Mouse (Mus musculus) forelimb bud, embryonic 11.5 days (tissue): ENCODE data around the gene Dpy19l2.
"Not testable (repeated sequence)": the region's sequence is repeated elsewhere in the genome, so short reads cannot be mapped to it uniquely, and the experiment has no call there.

Experiments used
- DNase-seq: peaks from one replicate; pipeline ENCODE4 v3.0.0-alpha.2; 2012; ENCODE audit warnings: low read depth, low spot score

The Dpy19l2 gene

DNA sequence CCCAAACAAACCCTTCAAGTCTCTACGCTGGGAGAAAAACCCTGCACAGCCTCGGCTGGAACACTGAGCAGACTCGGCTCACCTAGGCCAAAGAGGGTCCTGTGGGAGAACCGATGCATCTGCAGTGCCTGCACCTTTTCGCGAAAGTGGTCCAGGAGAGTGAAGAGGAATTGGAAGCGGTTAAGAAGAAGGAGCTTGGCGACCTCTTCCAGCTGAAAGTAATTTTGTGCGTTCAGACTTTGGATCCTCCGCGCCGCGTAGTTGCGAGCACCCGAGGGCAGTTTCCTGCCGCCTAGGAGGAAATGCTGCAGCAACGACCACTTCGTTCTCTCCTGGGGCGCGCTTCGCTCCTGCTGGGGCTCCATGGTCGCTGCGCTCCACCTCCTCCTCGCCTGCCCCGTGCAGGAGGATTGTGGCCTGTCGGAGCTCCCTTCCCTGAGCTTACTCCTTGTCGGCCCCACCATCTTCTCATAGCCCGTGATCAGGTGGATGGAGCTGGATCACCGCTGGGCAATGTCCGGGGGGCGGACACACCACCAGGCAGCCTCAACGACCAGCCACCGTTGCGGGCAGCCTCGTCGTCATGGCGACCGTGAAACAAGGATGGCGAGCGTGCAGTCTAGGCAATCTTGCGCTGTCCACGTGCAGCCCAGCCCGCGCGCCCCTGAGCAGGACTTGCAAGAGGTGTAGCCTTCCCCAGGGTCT lies at the start of gene Dpy19l2:
TSS of gene Dpy19l2 (minus strand) at position 594 of the 705 bp plus-strand sequence.
- DNase-seq, result peak; percentile 68

DNA sequence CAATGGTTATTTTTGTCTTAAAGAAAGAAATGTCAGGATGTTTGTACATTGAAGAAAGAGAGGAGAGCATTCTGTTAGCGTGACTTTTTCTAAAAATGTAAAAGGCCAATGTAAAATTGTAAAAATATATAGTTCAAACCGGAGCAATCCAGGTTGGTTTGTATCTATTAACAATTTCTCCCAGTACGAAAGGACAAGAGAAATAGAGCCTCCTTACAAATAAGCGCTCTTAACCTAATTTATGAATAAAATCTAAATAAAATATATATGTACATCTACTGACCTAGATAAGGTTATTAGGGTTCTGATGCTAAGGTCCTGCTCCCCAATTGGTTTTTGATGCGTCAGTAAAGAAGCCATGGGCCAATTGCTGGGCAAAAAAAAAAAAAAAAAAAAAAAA lies 48.9 kb upstream of the Dpy19l2 start:
- DNase-seq, result no peak

DNA sequence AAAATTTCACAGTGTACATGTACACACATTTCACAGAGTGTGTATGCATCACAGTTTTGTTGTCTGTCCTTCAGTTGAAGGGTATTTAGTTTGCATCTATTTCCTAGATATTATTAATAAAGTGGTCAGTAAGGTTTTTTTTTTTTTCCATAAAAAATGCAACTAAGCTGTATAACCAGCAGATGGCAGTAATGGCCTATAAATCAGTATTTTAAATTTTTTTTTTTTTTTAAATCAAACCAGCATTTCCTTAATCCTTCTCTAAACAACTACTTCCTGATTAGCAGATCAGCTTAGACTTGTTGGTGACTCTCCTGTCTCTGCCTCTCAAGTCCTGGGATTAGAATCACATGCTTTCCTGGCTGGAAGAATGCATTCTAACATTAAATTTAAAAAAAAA lies 5.2 kb upstream of the Dpy19l2 start:
- no peak for DNase-seq

DNA sequence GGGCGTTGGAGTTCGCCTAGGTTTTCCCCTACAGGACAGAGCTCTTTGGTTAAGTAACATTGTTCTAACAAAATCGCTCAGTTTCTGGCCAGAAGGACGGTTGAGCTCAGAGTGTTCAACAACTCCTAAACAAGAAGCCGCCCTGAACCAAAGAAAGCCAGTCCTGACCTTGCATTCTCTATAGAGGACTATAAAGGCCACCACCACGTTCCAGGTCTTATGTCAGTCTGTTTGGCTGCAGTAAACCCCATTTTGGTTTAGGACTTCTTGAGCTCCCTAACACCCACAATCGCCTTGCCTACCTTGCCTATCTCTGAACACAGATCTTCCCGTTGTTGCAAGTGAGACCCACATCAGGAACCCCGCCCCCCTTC lies 299 bp upstream of the Dpy19l2 start:
- no peak for DNase-seq

DNA sequence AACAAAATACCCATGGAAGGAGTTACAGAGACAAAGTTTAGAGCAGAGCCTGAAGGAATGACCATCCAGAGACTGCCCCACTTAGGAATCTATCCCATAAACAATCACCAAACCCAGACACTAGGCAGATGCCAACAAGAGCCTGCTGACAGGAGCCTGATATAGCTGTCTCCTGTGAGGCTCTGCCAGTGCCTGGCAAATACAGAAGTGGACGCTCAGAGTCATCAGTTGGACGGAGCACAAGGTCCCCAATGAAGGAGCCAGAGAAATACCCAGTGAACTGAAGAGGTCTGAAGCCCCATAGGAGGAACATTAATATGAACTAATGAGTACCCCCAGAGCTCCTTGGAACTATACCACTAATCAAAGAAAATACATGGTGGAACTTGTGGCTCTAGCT lies 58.8 kb downstream of the Dpy19l2 start:
- not testable (repeated sequence) for DNase-seq

DNA sequence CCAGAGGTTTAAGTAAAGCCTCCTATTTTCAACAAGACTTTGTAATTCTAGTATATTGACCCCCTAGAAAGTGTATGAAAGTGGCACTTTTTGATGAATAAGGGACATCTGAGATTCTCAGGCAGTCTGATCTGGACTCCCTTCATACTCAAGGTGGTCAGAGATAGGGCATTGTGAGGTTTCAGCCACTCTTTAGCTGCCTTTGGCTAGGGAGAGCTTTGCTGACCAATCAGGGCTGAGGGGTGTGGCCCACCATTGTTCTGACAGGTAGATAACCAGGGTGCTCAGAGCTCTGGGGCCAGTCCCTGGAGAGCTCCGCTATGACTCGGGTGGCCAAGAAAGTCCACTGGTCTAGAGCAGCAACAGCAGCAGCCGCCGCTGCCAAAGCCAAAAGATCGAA lies 71.2 kb downstream of the Dpy19l2 start, which contains the start of gene Cypt4:
TSS of gene Cypt4 (plus strand) at position 301 of the 400 bp plus-strand sequence.
- no peak for DNase-seq

DNA sequence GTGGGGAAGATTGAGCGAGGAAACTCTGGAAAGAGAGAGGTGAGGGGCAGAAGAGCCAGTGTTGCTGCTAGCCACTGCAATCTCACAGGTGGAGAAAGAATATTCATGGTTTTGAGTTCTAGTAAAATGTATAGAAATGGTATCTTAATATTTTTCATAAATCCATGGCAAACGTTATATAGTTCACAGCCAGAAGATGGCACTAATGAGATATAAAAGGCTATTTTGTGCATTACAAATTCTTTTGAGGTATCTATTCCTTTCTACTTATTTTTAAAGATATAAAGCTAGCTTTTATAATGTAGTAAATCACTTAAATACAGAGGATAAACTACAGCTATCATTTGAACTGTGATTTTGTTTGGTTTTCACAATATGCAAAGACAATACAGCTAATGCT lies 157.9 kb downstream of the Dpy19l2 start:
- no peak for DNase-seq

DNA sequence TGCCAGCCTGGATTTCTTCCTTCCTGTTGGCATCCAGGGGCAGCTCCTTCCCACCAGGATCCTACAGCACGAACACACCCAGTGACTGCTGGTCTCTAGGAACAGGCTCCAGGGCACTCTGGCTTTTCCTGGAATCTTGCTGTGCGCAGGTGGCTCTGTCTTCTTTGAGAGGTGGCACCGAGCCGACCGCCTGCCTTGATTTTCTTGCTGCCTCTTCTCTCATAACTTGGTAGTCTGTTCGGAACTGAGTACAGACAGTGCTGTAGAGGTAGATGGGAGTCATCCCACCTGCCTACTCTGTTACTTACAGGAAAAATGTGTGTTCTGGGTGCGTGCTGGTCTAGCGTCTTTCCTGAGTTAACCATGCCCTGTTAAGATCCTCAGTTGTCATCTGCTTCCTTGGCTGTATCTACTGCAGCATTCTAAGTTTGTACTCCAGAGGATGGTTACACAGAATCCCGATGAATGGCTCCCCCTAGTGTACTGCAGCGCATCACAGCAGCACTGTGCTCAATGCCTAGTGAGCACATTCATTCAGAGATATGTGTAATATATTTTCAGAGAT lies 179.4 kb downstream of the Dpy19l2 start:
- peak; percentile 31 for DNase-seq

DNA sequence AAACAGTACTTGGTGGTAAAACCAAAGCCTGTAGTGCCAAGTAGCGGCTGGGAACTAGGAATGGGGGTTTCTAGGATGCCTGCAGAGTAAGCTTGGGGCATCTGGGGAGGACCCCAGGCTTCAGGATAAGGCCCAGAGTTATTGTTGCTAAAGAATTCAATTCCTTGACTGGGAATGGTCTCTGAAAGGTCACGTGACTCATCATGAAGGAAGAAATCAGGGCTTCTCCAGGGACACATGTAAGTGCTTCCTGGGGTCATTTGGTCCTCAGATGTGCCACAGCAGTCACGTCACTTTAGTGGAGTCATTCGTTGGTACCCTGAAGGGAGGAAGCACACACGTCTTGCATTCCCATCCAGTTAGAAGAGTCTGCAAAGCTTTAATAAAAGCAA lies 182.0 kb downstream of the Dpy19l2 start:
- no peak for DNase-seq

DNA sequence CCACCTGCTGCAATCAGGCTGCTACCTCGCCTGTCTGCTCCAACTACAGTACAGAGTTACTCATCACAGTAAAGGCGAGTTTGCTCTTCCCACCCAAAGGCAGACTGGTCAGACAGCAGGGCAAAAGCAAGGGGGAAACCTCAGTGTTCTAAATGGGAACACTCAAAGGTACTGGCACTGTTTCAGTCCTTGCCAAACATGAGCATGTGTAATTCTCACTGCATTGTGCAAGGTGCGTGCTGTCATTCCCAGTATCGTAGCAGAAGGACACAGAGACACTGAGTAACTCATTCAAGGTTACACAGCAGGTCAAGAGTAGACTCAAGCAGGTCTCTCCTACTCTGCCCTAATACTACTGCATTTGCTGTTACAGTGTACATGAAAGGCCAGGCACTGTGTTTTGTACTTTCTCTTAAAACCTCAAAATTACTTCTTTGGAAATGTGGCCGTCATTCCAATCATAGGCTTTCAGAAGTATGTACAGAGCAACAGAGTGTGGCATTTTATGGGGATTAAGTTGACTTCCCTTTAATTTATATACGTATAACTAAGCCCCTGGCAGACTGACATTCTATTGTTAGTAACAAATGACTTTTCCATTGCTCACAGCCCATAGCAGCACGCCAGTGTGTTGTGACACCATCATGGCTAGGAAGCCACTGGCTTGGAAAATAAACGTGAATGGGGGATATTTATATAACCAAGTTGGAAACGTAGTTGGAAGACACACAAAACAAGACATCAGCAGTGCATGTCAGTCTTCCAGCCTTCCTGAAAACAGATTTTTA lies 182.6 kb downstream of the Dpy19l2 start:
- no peak for DNase-seq

DNA sequence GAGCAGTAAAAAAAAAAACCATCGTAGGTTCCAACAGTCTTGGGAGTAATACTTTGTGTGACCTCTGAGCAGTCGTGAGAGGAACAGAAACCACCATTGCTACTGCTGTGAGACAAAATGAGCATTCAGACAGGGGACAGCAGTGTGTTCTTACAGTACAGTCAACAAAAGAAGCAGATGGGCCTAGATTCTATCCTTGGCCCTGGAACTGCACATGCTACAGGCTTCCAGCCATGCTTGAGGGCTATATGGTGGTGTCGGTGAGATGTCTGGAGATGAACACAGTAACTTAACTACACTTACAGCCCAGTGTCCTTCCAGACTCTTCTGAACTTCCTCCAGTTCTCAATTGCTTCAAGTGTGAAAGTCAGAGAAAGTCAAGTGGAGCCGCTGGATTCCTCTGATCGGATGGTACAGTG lies 184.0 kb downstream of the Dpy19l2 start:
- DNase-seq, result no peak

DNA sequence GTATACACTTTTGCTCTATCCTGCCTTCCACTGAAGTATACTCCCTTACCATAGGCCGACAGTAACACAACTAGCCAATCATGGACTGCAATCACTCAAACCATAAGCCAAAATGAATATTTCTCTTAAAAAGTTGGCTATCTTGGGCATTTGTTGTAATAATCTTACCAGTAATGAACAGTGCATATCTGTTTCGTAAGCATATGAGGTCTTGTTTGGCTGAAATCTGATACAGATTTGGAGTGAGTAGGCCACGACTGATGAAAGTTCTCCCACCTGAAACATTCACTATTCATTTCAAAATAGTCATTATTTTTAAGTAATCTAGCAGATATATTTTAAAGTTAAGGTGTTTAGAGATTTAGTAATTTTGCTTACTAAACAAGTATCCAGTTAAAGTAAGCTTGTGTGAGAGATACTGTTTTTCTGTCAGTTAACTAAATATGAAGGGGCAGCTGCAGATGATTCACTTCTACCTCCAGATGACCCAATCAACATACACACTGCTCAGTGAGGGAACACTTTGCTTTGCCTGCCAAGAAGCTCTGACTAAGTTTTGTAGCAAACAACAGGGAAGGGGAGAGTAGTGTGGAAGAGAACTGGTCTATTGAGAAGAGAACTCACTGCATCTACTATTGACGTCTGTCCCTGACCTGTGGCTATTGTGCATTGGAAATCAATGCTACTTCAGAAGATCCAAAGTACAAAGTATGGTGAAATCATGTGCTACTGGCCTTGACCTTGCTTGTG lies 184.5 kb downstream of the Dpy19l2 start:
- no peak for DNase-seq

DNA sequence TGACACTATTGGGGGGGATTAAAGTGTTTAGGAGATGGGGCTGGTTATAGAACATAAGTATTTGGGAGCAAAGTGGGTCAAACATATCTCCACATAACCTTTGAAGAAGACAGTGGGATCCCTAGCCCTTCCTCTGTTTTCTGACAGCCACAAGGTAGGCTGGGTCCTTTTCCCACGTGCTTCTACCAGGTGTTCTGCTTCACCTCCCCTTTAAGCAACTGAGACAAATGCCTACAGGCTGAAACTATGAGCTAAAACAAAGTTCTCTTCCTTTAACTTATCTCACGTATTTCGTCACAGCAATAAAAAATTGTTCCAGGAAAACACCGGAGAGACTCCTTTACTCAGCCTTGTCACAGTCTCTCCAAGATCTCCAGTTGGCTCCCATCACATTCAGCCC lies 187.2 kb downstream of the Dpy19l2 start:
- DNase-seq, result no peak
